Mouse (Mus musculus): Measurements from ENCODE around the gene Zbtb16. TPM values are rescaled to one million over a fixed set of nuclear protein-coding genes. Genes with fewer than 3 reads are reported as not detected.

Gene Zbtb16
- polyA plus RNA-seq, 1 experiment from 2014 or later, result 2.3 TPM

DNA sequence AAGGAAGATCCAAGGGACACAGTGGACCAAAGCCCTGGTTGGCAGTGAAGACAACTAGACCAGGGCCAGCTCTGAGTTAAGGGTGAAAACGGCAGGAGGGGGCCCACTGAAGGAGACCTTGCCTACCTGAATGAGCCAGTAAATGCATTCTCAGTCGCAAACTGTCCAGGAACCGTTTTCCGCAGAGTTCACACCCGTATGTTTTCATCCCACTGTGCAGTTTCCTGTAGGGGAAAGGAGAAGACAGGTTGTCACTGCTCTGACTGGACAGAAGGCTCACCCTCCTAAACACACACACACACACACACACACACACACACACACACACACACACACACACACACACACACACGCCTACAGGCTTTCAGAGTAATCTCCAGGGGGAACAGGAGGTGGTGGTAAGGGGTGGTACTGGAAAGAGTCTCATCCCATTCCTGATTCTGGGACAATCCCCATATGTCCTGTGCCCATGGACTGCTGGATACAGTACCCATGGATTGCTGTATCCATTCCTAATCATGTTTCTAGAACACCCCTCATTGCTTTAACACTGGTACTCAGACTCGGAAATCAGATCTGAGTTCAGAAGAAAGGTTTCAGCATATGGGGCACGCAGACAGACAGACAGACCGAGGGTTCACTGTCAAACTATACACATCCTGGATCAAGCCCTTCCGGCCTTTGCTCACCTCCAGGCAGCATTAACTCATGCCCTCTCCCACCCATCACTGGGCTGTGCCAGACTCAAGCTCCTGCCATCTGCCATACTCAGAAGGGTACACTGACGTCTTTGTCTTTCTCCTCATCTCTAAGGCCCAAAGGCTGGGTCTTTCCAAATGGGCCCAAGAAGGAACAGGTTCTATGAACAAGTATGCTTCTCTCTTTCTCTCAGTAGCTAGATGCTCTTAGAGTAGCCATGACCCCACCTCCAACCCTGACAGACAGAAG is 92.4 kb downstream of the Zbtb16 start:
- Histone ChIP-seq H3K36me3 (ENCODE audit: control insufficient read depth, insufficient read depth, low read length) (no peaks in the 10 kb centered on the region), H3K4me1 (replicated peaks; ENCODE audit: control insufficient read depth, insufficient read depth, low read length) (peaks cover 19% of the 10 kb centered on the region), H3K27ac (ENCODE audit: low read depth, low read length) (no peak overlapping the region), H3K4me3 (ENCODE audit: low read depth, low read length) (no peak overlapping the region), H3K4me2 (no peak overlapping the region), H3K9ac (ENCODE audit: low read depth, low read length) (no peak overlapping the region), H3K27me3 (replicated peaks; ENCODE audit: control insufficient read depth, insufficient read depth, low read length) (no peaks in the 10 kb centered on the region), H3K9me3 (ENCODE audit: control insufficient read depth, low read length) (no peaks in the 10 kb centered on the region)
- DNase-seq (ENCODE audit: low spot score) (no peak), ATAC-seq (replicated peaks; ENCODE audit: low FRiP score) (no peak)
- 86% methylated on average over 11 of the region's 11 CpGs for WGBS

DNA sequence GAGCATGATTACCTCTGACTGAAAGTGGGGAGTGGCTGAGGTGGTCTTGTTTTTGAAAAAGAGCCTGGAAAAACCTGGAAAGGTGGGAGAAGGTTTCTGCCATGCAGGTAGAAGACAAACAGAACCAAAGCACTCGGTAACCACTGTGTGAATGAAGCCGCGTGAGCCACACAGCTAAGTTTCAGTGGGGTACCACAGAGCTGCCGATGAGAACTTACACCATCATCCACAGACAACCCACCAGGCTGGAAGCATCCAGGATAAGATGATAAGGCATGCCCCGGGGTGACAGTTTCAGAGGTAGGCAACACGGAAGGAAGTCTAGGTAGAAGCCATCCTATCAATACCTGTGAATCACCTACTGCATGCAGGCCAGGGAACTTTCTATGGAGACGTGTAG is 93.9 kb downstream of the Zbtb16 start:
- 89% methylated on average over 7 of the region's 7 CpGs for WGBS
- DNase-seq (ENCODE audit: low spot score) (no peak), ATAC-seq (replicated peaks; ENCODE audit: low FRiP score) (no peak)
- Histone ChIP-seq H3K9ac (ENCODE audit: low read depth, low read length) (no peak overlapping the region), H3K9me3 (ENCODE audit: control insufficient read depth, low read length) (no peaks in the 10 kb centered on the region), H3K4me2 (no peak overlapping the region), H3K27ac (ENCODE audit: low read depth, low read length) (no peak overlapping the region), H3K27me3 (replicated peaks; ENCODE audit: control insufficient read depth, insufficient read depth, low read length) (no peaks in the 10 kb centered on the region), H3K4me1 (replicated peaks; ENCODE audit: control insufficient read depth, insufficient read depth, low read length) (peaks cover 19% of the 10 kb centered on the region), H3K4me3 (ENCODE audit: low read depth, low read length) (no peak overlapping the region), H3K36me3 (ENCODE audit: control insufficient read depth, insufficient read depth, low read length) (no peaks in the 10 kb centered on the region)

DNA sequence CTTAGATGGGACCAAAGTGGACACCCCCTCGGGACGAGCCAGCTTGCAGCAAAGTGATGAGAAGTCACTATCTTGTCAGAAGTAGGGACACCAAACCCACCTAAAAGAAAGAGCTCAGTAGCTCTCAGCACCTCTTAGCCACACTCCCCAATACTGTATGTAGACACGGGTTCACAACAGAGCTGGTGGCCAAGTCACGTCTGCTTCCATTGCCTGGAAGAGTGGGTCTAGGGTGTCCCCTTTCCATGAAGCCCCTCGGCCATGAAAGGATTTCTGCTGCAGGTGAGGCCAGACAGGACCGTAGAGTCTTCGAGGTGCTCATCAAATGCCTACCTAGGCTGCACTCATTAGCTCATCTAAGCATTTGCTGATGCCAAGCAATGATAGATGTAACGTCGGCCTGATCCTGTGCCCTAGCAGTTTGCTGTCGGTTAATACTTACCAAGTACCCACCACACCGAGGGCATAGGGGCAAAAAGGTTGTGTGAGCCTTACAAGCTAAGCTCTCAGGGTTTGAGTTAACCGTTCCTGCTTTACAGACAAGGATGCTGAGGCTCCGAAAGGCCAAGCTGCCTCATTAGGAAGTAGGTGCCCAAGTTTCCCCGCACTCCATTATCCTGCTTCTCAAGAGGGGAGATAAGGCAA is 94.5 kb downstream of the Zbtb16 start:
- Histone ChIP-seq H3K9me3 (ENCODE audit: control insufficient read depth, low read length) (no peaks in the 10 kb centered on the region), H3K4me1 (replicated peaks; ENCODE audit: control insufficient read depth, insufficient read depth, low read length) (peaks cover 19% of the 10 kb centered on the region), H3K4me3 (ENCODE audit: low read depth, low read length) (no peak overlapping the region), H3K27ac (ENCODE audit: low read depth, low read length) (no peak overlapping the region), H3K9ac (ENCODE audit: low read depth, low read length) (no peak overlapping the region), H3K36me3 (ENCODE audit: control insufficient read depth, insufficient read depth, low read length) (no peaks in the 10 kb centered on the region), H3K4me2 (no peak overlapping the region), H3K27me3 (replicated peaks; ENCODE audit: control insufficient read depth, insufficient read depth, low read length) (no peaks in the 10 kb centered on the region)
- ATAC-seq (replicated peaks; ENCODE audit: low FRiP score) (no peak), DNase-seq (ENCODE audit: low spot score) (no peak)
- 85% methylated on average over 14 of the region's 14 CpGs for WGBS

DNA sequence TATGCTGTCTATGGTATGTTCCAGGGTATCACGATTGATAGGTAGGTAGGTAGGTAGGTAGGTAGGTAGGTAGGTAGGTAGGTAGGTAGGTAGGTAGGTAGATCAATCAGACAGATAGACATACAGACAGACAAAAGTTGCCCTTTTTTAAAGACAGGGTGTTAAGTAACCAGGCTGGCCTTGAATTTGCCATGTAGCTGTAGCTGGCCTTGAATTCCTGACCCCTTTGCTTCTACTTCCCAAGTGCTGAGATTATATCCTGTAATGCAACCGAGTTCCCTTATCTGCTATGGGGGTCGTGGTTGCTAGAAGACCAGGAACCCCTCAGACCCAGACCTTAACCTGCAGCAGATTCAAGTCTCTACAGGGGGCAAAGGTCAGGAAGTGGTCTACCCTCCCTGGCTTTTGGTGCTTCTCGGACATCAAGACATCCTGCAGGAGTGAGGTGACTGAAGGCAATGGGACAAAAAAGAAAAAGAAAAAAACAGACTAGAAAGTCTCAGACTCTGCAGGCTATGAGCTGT is 95.2 kb downstream of the Zbtb16 start:
- H3K4me2 ChIP-seq, result no peak overlapping the region
- no peak overlapping the region for H3K9ac ChIP-seq (ENCODE audit: low read depth, low read length)
- H3K27me3 ChIP-seq (replicated peaks; ENCODE audit: control insufficient read depth, insufficient read depth, low read length), result no peaks in the 10 kb centered on the region
- ATAC-seq (replicated peaks; ENCODE audit: low FRiP score) (no peak), DNase-seq (ENCODE audit: low spot score) (no peak)
- no peaks in the 10 kb centered on the region for H3K36me3 ChIP-seq (ENCODE audit: control insufficient read depth, insufficient read depth, low read length)
- H3K27ac ChIP-seq (ENCODE audit: low read depth, low read length), result no peak overlapping the region
- peaks cover 16% of the 10 kb centered on the region for H3K4me1 ChIP-seq (replicated peaks; ENCODE audit: control insufficient read depth, insufficient read depth, low read length)
- WGBS, result 43% methylated on average over 4 of the region's 4 CpGs
- no peak overlapping the region for H3K4me3 ChIP-seq (ENCODE audit: low read depth, low read length)
- no peaks in the 10 kb centered on the region for H3K9me3 ChIP-seq (ENCODE audit: control insufficient read depth, low read length)

DNA sequence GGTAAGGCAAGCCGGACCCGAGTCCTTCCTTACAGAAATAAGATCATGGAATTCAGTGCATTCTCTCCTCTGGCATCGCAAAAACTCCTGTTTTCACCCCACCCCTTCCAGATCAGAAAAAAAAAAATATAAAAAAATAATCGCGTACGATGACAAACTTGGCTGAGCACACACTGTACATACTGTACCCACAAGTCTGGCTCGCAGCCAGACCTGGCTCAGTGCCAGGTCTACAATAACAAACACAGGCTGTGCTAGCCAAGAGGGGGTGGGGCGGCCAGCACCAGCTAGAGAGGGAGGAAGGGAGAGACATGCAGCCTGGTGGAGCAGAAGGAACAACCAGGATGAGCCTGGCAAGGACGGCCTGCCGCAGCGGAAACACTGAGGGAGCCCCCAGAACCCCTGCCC is 95.9 kb downstream of the Zbtb16 start:
- Histone ChIP-seq H3K4me3 (ENCODE audit: low read depth, low read length) (no peak overlapping the region), H3K27ac (ENCODE audit: low read depth, low read length) (no peak overlapping the region), H3K4me1 (replicated peaks; ENCODE audit: control insufficient read depth, insufficient read depth, low read length) (peaks cover 12% of the 10 kb centered on the region), H3K36me3 (ENCODE audit: control insufficient read depth, insufficient read depth, low read length) (no peaks in the 10 kb centered on the region), H3K9me3 (ENCODE audit: control insufficient read depth, low read length) (no peaks in the 10 kb centered on the region), H3K4me2 (no peak overlapping the region), H3K27me3 (replicated peaks; ENCODE audit: control insufficient read depth, insufficient read depth, low read length) (no peaks in the 10 kb centered on the region), H3K9ac (ENCODE audit: low read depth, low read length) (no peak overlapping the region)
- DNase-seq (ENCODE audit: low spot score) (peak; percentile 71), ATAC-seq (replicated peaks; ENCODE audit: low FRiP score) (peak; percentile 45)
- 69% methylated on average over 11 of the region's 11 CpGs for WGBS

DNA sequence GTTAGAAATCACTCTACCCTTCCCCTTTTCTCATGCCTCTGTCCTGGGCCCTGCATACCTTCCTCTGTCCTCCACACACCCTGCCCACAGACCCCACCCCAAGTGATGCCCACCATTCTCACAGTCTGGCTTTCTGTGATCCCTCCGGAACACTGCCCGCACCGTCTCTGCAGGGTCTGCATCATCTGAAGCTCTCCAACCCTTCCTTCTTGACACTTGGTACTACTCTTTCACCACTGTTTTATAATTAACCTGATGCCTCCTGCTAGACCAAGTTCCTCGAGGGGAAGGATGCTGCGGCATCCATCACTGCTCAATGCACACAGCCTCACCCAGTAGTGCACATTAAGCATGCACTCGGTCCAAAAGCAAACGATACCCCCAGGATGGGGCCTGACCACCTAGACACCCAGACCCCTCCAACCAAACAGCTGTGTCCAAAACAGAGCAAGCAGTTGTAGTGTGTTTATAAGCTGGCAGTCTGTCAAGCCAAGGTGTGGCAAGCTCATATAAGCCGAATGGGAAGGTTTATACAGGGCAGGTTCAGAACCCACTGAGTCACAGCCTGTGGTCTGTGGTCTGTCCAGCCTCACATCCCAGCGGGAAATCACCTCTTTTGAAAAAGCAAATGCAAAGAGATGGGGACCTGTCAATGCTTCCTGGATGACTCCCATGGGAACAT is 97.1 kb downstream of the Zbtb16 start:
- WGBS, result 84% methylated on average over 9 of the region's 9 CpGs

DNA sequence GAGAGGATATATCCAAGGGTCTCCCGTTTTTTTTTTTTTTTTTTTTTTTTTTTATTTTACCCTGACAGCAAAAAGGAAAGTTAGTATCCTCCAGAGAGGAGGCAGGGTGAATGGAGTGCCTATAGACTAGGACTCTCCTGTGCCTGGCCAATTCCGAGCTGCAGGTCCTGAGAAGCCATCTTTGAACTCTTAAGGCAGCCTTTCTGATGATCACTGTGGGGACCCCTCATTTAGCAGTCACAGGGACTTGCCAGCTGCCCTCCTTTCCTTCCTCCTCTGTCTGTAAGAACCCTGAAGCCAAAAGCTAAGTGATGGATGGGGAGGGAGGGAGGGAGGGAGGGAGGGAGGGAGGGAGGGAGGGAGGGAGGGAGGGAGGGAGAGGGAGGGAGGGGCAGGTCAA is 98.1 kb downstream of the Zbtb16 start:
- no peak for ATAC-seq (replicated peaks; ENCODE audit: low FRiP score)
- Histone ChIP-seq H3K27me3 (replicated peaks; ENCODE audit: control insufficient read depth, insufficient read depth, low read length) (no peaks in the 10 kb centered on the region), H3K4me3 (ENCODE audit: low read depth, low read length) (no peak overlapping the region), H3K4me2 (no peak overlapping the region), H3K9me3 (ENCODE audit: control insufficient read depth, low read length) (no peaks in the 10 kb centered on the region), H3K36me3 (ENCODE audit: control insufficient read depth, insufficient read depth, low read length) (no peaks in the 10 kb centered on the region), H3K4me1 (replicated peaks; ENCODE audit: control insufficient read depth, insufficient read depth, low read length) (peaks cover 5% of the 10 kb centered on the region; the same call in 1 of the 2 replicates), H3K27ac (ENCODE audit: low read depth, low read length) (no peak overlapping the region), H3K9ac (ENCODE audit: low read depth, low read length) (no peak overlapping the region)
- WGBS, result 56% methylated on average over 2 of the region's 2 CpGs
- no peak for DNase-seq (ENCODE audit: low spot score)

More for the DNA sequence above, 97.1 kb downstream of the Zbtb16 start:
- Histone ChIP-seq H3K4me3 (ENCODE audit: low read depth, low read length) (no peak overlapping the region), H3K4me1 (replicated peaks; ENCODE audit: control insufficient read depth, insufficient read depth, low read length) (peaks cover 5% of the 10 kb centered on the region; the same call in 1 of the 2 replicates), H3K27me3 (replicated peaks; ENCODE audit: control insufficient read depth, insufficient read depth, low read length) (no peaks in the 10 kb centered on the region), H3K9me3 (ENCODE audit: control insufficient read depth, low read length) (no peaks in the 10 kb centered on the region), H3K4me2 (no peak overlapping the region), H3K27ac (ENCODE audit: low read depth, low read length) (no peak overlapping the region), H3K36me3 (ENCODE audit: control insufficient read depth, insufficient read depth, low read length) (no peaks in the 10 kb centered on the region), H3K9ac (ENCODE audit: low read depth, low read length) (no peak overlapping the region)
- DNase-seq (ENCODE audit: low spot score) (no peak), ATAC-seq (replicated peaks; ENCODE audit: low FRiP score) (no peak)

- Histone ChIP-seq H3K4me3 (ENCODE audit: low read depth, low read length) (no peak overlapping the region), H3K27me3 (replicated peaks; ENCODE audit: control insufficient read depth, insufficient read depth, low read length) (no peaks in the 10 kb centered on the region), H3K4me1 (replicated peaks; ENCODE audit: control insufficient read depth, insufficient read depth, low read length) (peaks cover 5% of the 10 kb centered on the region; the same call in 1 of the 2 replicates), H3K9me3 (ENCODE audit: control insufficient read depth, low read length) (no peaks in the 10 kb centered on the region), H3K9ac (ENCODE audit: low read depth, low read length) (no peak overlapping the region), H3K4me2 (0 out of 2 replicates have a peak overlapping the region, but pooled peaks have one; percentile 4), H3K36me3 (ENCODE audit: control insufficient read depth, insufficient read depth, low read length) (no peaks in the 10 kb centered on the region), H3K27ac (ENCODE audit: low read depth, low read length) (no peak overlapping the region)
- 59% methylated on average over 13 of the region's 13 CpGs for WGBS
- no peak for ATAC-seq (replicated peaks; ENCODE audit: low FRiP score)
- DNase-seq (ENCODE audit: low spot score), result no peak
These were observed 98.7 kb downstream of the Zbtb16 start for GRCm38 (mm10) chr9:48737210-48737850.
